Mouse (Mus musculus) intestine, embryonic 15.5 days (tissue): ENCODE results near the gene Gnb1. TPM values are rescaled to one million over a fixed set of nuclear protein-coding genes. Genes with fewer than 3 reads are reported as not detected.

Source experiments
- ATAC-seq: fragments of 200-750 bp; cut with Nextera tagmentation; 2 replicates; pipeline ENCODE4 v1.8.0; 2017; ENCODE audit warnings: moderate TSS enrichment, moderate library complexity
- H3K27ac ChIP-seq: fragments of 300-500 bp; sonication (generic); 2 replicates; pipeline ENCODE4 v1.5.1; 2015; ENCODE audit warnings: mild to moderate bottlenecking, inconsistent platforms
- H3K27me3 ChIP-seq: fragments of 300-500 bp; sonication (generic); replicated peaks from 2 replicates; pipeline ENCODE4 v1.6.1; 2015; ENCODE audit warnings: inconsistent platforms
- H3K36me3 ChIP-seq: fragments of 300-500 bp; sonication (generic); 2 replicates; pipeline ENCODE4 v1.6.1; 2015; ENCODE audit warnings: inconsistent platforms
- H3K4me1 ChIP-seq: fragments of 300-500 bp; sonication (generic); replicated peaks from 2 replicates; pipeline ENCODE4 v1.6.1; 2015; ENCODE audit warnings: inconsistent platforms
- H3K4me2 ChIP-seq: fragments of 300-500 bp; sonication (generic); replicated peaks from 2 replicates; pipeline ENCODE4 v1.6.1; 2015; ENCODE audit warnings: mild to moderate bottlenecking, inconsistent platforms
- H3K4me3 ChIP-seq: fragments of 300-500 bp; sonication (generic); replicated peaks from 2 replicates; pipeline ENCODE4 v1.5.1; 2015; ENCODE audit warnings: inconsistent platforms
- H3K9ac ChIP-seq: fragments of 300-500 bp; sonication (generic); 2 replicates; pipeline ENCODE4 v1.6.1; 2015; ENCODE audit warnings: inconsistent platforms
- H3K9me3 ChIP-seq: fragments of 300-500 bp; sonication (generic); 2 replicates; pipeline ENCODE4 v1.6.1; 2016; ENCODE audit warnings: inconsistent platforms
- WGBS: fragments of 180-500 bp; shearing (Covaris S2); methylation state at CpG from one replicate; pipeline ENCODE4 v1.1.7; 2015; 5-methylcytosine and 5-hydroxymethylcytosine counted together
- polyA plus RNA-seq: library from polyadenylated mRNA; unstranded; fragments of >200 nt; fragmentation: Nextera tagmentation; extraction: Ambion mirVana; gene quantifications from 2 replicates; pipeline ENCODE4 v1.2.1, GENCODE M21; 2015

The Gnb1 gene
- polyA plus RNA-seq, 1 experiment from 2014 or later = 460 TPM

- no peak overlapping the region for H3K9ac ChIP-seq
- H3K4me2 ChIP-seq = no peak overlapping the region
- H3K9me3 ChIP-seq = no peaks in the 10 kb centered on the region
- H3K27me3 ChIP-seq = no peaks in the 10 kb centered on the region
- no peaks in the 10 kb centered on the region for H3K36me3 ChIP-seq
- H3K27ac ChIP-seq = no peak overlapping the region
- 75% methylated on average over 3 of the region's 3 CpGs for WGBS
- H3K4me3 ChIP-seq = no peak overlapping the region
- no peaks in the 10 kb centered on the region for H3K4me1 ChIP-seq
- ATAC-seq = no peak
Measured at GRCm38 (mm10) chr4:155595777-155596176, 104.6 kb downstream of the Gnb1 start.

- H3K36me3 ChIP-seq = no peaks in the 10 kb centered on the region
- WGBS = 77% methylated on average over 5 of the region's 5 CpGs
- H3K9me3 ChIP-seq = no peaks in the 10 kb centered on the region
- H3K4me3 ChIP-seq = no peak overlapping the region
- no peak overlapping the region for H3K4me2 ChIP-seq
- no peaks in the 10 kb centered on the region for H3K27me3 ChIP-seq
- H3K4me1 ChIP-seq = no peaks in the 10 kb centered on the region
- ATAC-seq = no peak
- no peak overlapping the region for H3K9ac ChIP-seq
- H3K27ac ChIP-seq = no peak overlapping the region
Measured at GRCm38 (mm10) chr4:155596606-155597005, 105.4 kb downstream of the Gnb1 start.

- ATAC-seq = no peak
- Histone ChIP-seq H3K9me3 (no peaks in the 10 kb centered on the region), H3K4me2 (no peak overlapping the region), H3K4me1 (no peaks in the 10 kb centered on the region), H3K4me3 (no peak overlapping the region), H3K27ac (no peak overlapping the region), H3K36me3 (no peaks in the 10 kb centered on the region), H3K9ac (no peak overlapping the region), H3K27me3 (no peaks in the 10 kb centered on the region)
- WGBS = 21% methylated on average over 20 of the region's 20 CpGs
Measured at GRCm38 (mm10) chr4:155598536-155598935, 107.4 kb downstream of the Gnb1 start.

- Histone ChIP-seq H3K4me2 (peak overlapping the region; percentile 89), H3K4me1 (no peaks in the 10 kb centered on the region), H3K4me3 (peak overlapping the region; percentile 85), H3K9ac (no peak overlapping the region), H3K27ac (peak overlapping the region; percentile 99; the same call in 1 of the 2 replicates), H3K27me3 (no peaks in the 10 kb centered on the region), H3K36me3 (no peaks in the 10 kb centered on the region), H3K9me3 (no peaks in the 10 kb centered on the region)
- ATAC-seq = no peak
- 81% methylated on average over 11 of the region's 11 CpGs for WGBS
Measured at GRCm38 (mm10) chr4:155599901-155600825, 109.0 kb downstream of the Gnb1 start.

- under 1% methylated on average over 65 of the region's 65 CpGs for WGBS
- peak; percentile 96 for ATAC-seq
- H3K4me2 ChIP-seq = peak within 1 kb of the TSS; percentile 89
- peak within 1 kb of the TSS; percentile 93 for H3K9ac ChIP-seq
- peak within 1 kb of the TSS; percentile 85 for H3K4me3 ChIP-seq
- no peaks in the 10 kb centered on the region for H3K9me3 ChIP-seq
- H3K4me1 ChIP-seq = no peaks in the 10 kb centered on the region
- H3K27ac ChIP-seq = peak within 1 kb of the TSS; percentile 99
- no peaks in the 10 kb centered on the region for H3K27me3 ChIP-seq
- 0 out of 2 replicates have a peak, but pooled peaks cover 5% of the 10 kb centered on the region for H3K36me3 ChIP-seq
Measured at GRCm38 (mm10) chr4:155601091-155601996, 110.2 kb downstream of the Gnb1 start, which contains the start of gene Slc35e2. TSS of gene Slc35e2 (plus strand) at chr4:155601416.

GRCm38 (mm10) chr4:155601997-155602456 lies 110.9 kb downstream of the Gnb1 start:
- peak overlapping the region; percentile 85 for H3K4me3 ChIP-seq
- peak overlapping the region; percentile 93 for H3K9ac ChIP-seq
- WGBS = 1% methylated on average over 31 of the region's 31 CpGs
- peak overlapping the region; percentile 89 for H3K4me2 ChIP-seq
- H3K36me3 ChIP-seq = 0 out of 2 replicates have a peak, but pooled peaks cover 5% of the 10 kb centered on the region
- no peaks in the 10 kb centered on the region for H3K27me3 ChIP-seq
- H3K4me1 ChIP-seq = no peaks in the 10 kb centered on the region
- ATAC-seq = peak; percentile 23
- no peaks in the 10 kb centered on the region for H3K9me3 ChIP-seq
- H3K27ac ChIP-seq = peak overlapping the region; percentile 99

- Histone ChIP-seq H3K36me3 (0 out of 2 replicates have a peak, but pooled peaks cover 5% of the 10 kb centered on the region), H3K27me3 (no peaks in the 10 kb centered on the region), H3K4me2 (peak overlapping the region; percentile 89), H3K27ac (no peak overlapping the region), H3K4me1 (no peaks in the 10 kb centered on the region), H3K4me3 (peak overlapping the region; percentile 85), H3K9me3 (no peaks in the 10 kb centered on the region), H3K9ac (no peak overlapping the region)
- WGBS = 78% methylated on average over 1 of the region's 1 CpGs
- no peak for ATAC-seq
Measured at GRCm38 (mm10) chr4:155602753-155603152, 111.6 kb downstream of the Gnb1 start.

GRCm38 (mm10) chr4:155603801-155604200 lies 112.6 kb downstream of the Gnb1 start:
- Histone ChIP-seq H3K9ac (no peak overlapping the region), H3K4me3 (no peak overlapping the region)
- WGBS = 92% methylated on average over 6 of the region's 6 CpGs

GRCm38 (mm10) chr4:155605132-155605531 lies 114.0 kb downstream of the Gnb1 start:
- 78% methylated on average over 4 of the region's 4 CpGs for WGBS

More at GRCm38 (mm10) chr4:155603801-155604200, 112.6 kb downstream of the Gnb1 start:
- no peak for ATAC-seq
- H3K27ac ChIP-seq = no peak overlapping the region
- no peaks in the 10 kb centered on the region for H3K4me1 ChIP-seq
- 0 out of 2 replicates have a peak, but pooled peaks cover 5% of the 10 kb centered on the region for H3K36me3 ChIP-seq
- no peaks in the 10 kb centered on the region for H3K27me3 ChIP-seq
- no peaks in the 10 kb centered on the region for H3K9me3 ChIP-seq
- H3K4me2 ChIP-seq = no peak overlapping the region

GRCm38 (mm10) chr4:155606825-155607224 lies 115.7 kb downstream of the Gnb1 start:
- peaks cover 15% of the 10 kb centered on the region; the same call in 1 of the 2 replicates for H3K36me3 ChIP-seq

More at GRCm38 (mm10) chr4:155605132-155605531, 114.0 kb downstream of the Gnb1 start:
- Histone ChIP-seq H3K27me3 (no peaks in the 10 kb centered on the region), H3K27ac (no peak overlapping the region), H3K9ac (no peak overlapping the region), H3K9me3 (no peaks in the 10 kb centered on the region), H3K4me2 (no peak overlapping the region), H3K36me3 (0 out of 2 replicates have a peak, but pooled peaks cover 6% of the 10 kb centered on the region), H3K4me3 (no peak overlapping the region), H3K4me1 (no peaks in the 10 kb centered on the region)
- ATAC-seq = no peak

More at GRCm38 (mm10) chr4:155606825-155607224, 115.7 kb downstream of the Gnb1 start:
- Histone ChIP-seq H3K4me1 (no peaks in the 10 kb centered on the region), H3K4me3 (no peak overlapping the region), H3K9ac (no peak overlapping the region), H3K9me3 (no peaks in the 10 kb centered on the region), H3K4me2 (no peak overlapping the region), H3K27ac (no peak overlapping the region), H3K27me3 (no peaks in the 10 kb centered on the region)
- no peak for ATAC-seq
- WGBS = 54% methylated on average over 2 of the region's 2 CpGs
